Mouse (Mus musculus): ENCODE measurements around the gene Acads.

DNA sequence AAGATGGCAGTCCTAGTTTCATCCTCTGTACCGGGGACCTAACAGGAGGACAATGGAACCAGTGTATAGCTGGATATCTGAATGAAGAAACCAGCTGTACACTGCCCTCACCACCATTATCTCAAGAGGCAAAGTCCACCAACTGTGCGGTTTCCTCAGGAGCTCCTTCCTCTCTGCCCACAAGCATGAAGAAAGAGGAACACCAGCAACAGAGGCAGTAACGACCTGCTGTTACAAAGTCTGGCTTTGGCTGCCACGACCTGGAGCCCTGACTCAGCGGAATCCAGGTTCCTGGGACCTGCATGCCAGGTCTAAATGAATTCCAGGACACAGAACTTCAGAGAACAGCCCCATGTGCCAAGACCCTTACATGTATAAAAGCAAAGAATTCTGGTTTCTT lies 36.7 kb upstream of the Acads start:
- TF ChIP-seq CTCF (IDR thresholded peaks at IDR 0.05; ENCODE audit: low read depth, low read length) (no peak), EP300 (IDR thresholded peaks at IDR 0.05; ENCODE audit: insufficient read depth, low read depth, low read length) (no peak)

Data from ES-Bruce4 (cell line).